Mouse (Mus musculus): Measurements from ENCODE around the gene Heatr5a. TPM values are rescaled to one million over a fixed set of nuclear protein-coding genes. Genes with fewer than 3 reads are reported as not detected.

Heatr5a gene
- total RNA-seq (2021), result 1 to 10 TPM; 8.6 to 8.8 TPM

DNA sequence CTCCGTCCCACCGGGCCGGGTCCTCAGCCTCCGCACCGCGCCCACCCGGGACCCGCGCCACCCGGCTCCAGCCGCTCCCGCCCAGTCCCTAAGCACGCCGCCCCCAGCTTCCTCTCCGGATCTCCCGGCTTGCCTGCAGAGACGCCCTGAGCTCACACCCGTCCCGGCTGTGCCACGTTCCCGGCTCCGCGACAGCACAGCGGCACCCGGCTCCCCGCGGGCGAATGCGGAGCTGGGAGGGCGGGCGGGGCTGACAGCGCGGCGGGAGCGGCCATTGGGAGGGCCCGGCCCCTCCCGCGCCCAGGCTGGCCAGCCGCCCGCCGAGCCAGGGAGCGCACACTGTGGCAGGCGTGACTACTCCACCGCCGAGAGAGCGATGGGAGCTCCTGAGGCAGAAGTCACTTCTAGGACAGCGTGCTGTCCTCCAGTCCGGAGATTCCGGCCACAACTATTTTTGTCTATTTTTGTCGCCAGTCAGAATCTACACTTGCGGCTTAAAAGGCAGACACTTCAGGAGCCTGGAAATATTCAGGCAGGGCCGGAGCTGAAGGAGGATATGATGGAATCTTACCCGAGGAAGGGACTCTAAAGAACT lies at the start of gene Heatr5a:
Gene Heatr5a (minus strand): TSS at position 252 of the 595 bp plus-strand sequence.
- intact Hi-C loops (cut with DNase I), result no loop called here
- peak; percentile 80 to 93 for DNase-seq (ENCODE audit: extremely low spot score in 1 of 2, low spot score in 2 of 2)

DNA sequence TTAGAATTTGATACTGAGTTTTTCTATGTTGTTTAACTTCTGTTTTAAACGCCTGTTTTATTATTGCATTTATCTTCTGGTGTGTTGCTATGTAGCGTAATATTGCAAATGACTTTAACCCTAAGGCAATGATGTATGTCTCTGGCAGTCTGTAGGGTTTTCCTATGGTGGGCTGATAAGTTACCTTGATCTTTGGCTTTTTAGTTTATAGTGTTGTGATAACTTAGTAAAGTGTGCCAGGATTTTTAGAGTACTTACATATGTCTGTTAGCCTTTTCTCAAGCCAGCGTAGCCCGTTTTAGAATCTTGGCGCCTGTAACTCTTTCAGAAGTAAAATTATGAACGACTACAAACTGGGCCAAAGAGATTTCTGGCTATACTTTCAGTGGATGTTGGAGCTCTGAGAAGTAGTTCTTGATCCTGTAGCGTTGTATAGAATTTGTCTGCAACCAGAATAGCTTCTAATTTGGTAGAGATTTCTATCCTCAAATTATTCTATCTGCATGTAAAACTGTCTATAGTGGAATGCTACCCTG lies 43.4 kb upstream of the Heatr5a start:
- DNase-seq (ENCODE audit: extremely low spot score in 1 of 2, low spot score in 2 of 2), result no peak
- intact Hi-C loops (cut with DNase I), result loop anchor here (5.0 to 10.0 kb wide), 2 partner anchors 623 to 820 kb away; no protein-coding TSS in a partner anchor

DNA sequence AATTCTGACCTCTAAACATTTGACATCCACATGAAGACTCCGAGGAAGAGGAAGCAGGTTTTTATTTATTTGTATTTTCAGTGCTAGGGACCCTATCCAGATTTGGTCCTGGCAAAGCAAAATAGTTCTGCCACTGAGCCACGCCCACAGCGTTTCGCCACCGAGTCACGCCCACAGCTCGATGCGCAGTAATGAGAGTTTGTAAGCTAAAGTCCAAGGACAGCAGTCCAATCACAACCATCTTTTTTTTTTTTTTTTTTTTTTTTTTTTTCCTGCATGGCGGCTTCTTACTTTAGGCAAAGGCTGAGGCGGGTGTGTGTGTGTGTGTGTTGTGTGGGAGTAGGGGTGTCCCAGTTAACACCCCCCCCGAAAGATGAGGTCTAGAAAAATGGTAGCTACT lies 42.9 kb upstream of the Heatr5a start:
- intact Hi-C loops (cut with DNase I), result loop anchor here (5.0 to 10.0 kb wide), 2 partner anchors 623 to 821 kb away; no protein-coding TSS in a partner anchor
- no peak for DNase-seq (ENCODE audit: extremely low spot score in 1 of 2, low spot score in 2 of 2)

DNA sequence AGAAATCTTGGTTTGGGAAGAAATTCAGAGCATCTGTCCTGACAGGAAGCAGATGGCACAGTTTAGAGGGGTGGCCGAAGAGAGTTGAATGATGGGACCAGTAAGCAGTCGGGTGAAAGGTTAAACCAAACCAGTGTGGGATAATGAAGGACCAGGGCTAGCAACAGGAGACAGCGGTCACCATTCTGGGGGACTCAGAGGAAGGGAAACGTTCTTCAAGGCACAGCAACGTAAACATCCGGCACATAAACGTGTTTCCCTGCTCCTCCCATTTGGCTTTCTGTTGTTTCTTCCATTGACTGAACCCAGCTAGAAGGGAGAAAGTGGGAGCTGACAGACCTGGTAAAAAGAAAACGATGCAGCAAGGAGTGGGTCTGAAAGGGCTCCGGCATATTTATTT lies 42.2 kb upstream of the Heatr5a start:
- intact Hi-C loops (cut with DNase I), result loop anchor here (5.0 to 10.0 kb wide), 2 partner anchors 624 to 822 kb away; no protein-coding TSS in a partner anchor
- no peak for DNase-seq (ENCODE audit: extremely low spot score in 1 of 2, low spot score in 2 of 2)

DNA sequence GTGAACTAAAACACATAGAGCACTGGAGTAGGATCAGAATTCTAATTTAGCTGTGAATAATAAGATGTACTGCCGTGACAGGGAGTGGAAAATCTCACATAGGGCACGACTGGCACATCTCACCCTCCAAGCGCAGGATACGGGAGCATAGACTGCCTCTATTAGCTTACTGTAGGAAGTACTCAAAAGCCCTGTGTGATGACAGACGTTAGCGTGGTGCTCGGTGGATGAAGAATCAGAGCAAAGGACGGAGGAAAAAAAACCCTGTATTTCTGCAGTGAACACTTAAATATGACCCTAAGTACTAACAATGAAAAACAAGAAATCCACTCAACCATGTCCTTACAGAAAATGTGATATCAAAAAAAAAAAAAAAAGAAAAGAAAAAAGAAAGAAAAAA lies 41.0 kb upstream of the Heatr5a start:
- intact Hi-C loops (cut with DNase I), result loop anchor here (5.0 to 10.0 kb wide), 2 partner anchors 625 to 823 kb away; no protein-coding TSS in a partner anchor

DNA sequence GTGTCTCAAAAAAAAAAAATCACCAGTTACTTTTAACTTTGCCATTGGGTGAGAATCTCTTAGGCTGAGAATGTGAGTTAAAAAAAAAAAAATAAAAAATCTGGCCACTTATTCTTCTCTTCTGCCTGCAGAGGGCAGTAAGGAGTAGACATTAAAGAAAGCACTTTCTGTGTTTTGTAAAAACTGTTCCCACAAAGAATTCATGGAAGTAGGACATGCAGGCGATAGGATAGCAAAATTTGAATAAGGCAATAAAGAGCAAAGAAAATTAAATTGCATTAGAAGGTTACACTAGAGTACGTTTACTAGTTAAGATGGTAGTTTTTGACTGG lies 39.5 kb upstream of the Heatr5a start:
- peak in 1 of 2 experiments; percentile 34 for DNase-seq (ENCODE audit: extremely low spot score in 1 of 2, low spot score in 2 of 2)
- intact Hi-C loops (cut with DNase I), result loop anchor here (5.0 to 10.0 kb wide), 2 partner anchors 627 to 824 kb away; no protein-coding TSS in a partner anchor

More for the DNA sequence above, 41.0 kb upstream of the Heatr5a start:
- no peak for DNase-seq (ENCODE audit: extremely low spot score in 1 of 2, low spot score in 2 of 2)

DNA sequence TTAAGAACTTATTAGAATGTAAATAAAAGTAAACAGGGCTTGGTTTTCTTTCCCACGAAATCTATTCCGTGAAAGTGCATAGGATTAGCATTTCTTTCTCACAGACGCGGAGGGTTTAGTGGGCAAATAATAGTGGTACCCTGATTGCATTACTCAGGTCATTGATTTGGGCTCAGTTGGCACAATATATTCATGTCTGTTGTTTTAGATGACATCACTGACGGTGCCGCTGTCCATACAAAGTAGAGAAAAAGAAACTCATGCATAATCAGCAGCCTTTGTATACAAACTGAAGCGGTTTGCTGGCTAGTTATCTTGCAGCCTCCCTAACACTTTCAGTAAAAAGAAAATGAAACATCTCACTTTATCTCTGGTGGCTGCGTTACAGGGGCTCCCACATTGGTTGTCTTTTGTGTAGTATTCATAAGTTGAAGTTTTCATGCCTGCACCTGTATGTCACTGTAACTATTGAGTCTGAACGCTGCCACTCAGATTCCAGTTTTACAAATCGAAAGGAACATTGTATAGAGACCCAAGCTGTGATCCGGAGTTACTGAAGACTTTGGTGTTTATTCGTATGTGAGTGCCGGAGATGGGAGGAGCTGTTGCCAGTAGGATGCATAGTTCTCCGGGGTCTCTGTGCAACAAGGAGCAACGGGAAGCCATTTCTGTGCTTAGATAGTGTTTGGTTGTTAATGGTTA lies 39.0 kb upstream of the Heatr5a start:
- intact Hi-C loops (cut with DNase I), result loop anchor here (5.0 to 10.0 kb wide), 2 partner anchors 627 to 825 kb away; no protein-coding TSS in a partner anchor
- DNase-seq (ENCODE audit: extremely low spot score in 1 of 2, low spot score in 2 of 2), result no peak

DNA sequence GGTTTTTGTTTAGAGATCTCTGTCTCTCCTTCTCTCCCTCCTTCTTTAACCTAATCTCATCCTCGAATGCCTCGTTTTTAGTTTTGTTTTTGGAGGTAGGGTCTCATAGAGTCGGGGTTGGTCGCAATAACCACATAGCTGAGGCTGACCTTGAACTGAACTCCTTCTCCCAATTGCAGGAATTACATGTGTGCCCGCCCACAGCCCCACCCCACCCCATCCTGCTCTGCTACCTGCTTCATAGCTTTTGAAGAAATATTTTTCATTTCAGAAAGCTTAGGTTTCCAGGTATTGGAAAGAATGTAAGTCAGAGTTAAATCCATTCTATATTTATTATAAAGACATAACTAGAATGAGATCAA lies 35.5 kb upstream of the Heatr5a start:
- DNase-seq (ENCODE audit: extremely low spot score in 1 of 2, low spot score in 2 of 2), result no peak
- intact Hi-C loops (cut with DNase I), result no loop called here

DNA sequence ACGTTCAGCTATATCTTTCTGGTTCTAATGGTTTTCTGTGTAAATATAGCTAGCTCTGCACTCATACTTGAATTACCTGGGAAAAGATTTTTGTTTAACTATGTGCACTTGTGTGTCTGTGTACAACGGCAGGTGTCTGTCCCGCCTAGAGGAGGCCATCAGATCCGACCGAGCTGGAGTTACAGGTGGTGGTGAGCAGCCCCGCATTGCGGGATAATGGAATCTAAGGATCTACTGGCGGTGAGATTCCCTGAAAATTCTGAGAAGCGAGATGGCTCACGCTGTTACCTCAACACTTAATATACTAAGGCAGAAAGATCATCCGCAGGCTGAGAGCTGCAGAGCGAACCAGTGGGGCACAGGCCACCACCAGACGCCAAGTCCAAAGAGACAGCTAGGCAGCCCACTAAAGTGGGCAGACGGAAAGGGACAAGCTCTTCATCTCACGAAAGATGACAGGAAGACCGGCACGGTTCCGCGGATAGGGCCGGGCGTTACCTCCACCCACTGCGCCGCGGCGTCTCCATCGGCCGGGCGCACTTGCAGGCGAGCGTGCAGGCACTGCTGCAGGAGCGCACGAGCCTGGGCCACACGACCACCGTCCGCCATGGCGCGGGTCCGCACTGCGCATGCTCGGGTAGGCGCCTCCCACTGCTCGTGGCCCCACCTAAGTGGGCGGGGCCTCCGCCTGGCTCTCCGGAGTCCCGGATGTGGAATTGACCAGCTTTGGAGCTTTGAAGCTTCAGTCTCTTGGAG lies 34.9 kb upstream of the Heatr5a start, which contains the start of gene Dtd2:
Gene Dtd2 (minus strand): TSS at position 625 of the 756 bp plus-strand sequence.
- DNase-seq (ENCODE audit: extremely low spot score in 1 of 2, low spot score in 2 of 2), result peak; percentile 91 to 95
- intact Hi-C loops (cut with DNase I), result no loop called here

DNA sequence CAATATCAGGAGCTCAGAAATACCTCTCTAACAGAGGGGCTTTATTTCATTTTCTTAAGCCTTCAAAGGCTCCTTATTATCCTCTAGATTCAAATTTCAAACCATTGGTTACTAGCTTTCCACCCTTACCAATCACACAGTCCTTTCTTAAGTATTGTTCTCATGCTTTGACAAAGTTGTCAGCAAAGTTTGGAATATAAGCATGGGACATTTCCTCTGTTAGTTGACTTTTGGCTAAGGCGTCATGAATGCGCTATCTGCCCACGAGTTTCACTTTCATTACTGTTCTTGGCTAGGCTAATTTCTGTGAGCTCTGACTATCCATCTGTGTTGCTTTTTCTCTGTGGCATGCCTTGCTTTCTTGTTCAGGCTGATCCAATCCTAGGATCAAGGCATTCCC lies 31.6 kb upstream of the Heatr5a start:
- intact Hi-C loops (cut with DNase I), result no loop called here
- DNase-seq (ENCODE audit: extremely low spot score in 1 of 2, low spot score in 2 of 2), result no peak

DNA sequence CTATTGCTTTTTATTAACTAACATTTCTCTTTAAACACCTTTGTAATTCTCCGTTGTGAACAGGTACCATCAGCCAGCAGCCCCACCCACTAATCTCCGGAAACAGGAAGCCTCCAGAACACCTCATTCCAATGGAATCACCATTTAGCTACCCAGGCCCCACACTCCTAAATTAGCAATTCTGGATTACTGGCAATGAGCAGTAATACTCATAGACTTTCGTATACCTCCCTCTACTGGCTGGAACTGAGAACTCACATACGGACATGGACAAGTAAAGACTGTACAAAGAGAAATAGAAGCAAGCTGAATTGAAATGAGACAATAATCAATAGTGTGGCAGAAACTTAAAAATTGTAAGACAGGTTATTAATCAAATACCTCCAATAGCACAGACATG lies 30.4 kb upstream of the Heatr5a start:
- peak; percentile 53 to 83 for DNase-seq (ENCODE audit: extremely low spot score in 1 of 2, low spot score in 2 of 2)
- intact Hi-C loops (cut with DNase I), result no loop called here

DNA sequence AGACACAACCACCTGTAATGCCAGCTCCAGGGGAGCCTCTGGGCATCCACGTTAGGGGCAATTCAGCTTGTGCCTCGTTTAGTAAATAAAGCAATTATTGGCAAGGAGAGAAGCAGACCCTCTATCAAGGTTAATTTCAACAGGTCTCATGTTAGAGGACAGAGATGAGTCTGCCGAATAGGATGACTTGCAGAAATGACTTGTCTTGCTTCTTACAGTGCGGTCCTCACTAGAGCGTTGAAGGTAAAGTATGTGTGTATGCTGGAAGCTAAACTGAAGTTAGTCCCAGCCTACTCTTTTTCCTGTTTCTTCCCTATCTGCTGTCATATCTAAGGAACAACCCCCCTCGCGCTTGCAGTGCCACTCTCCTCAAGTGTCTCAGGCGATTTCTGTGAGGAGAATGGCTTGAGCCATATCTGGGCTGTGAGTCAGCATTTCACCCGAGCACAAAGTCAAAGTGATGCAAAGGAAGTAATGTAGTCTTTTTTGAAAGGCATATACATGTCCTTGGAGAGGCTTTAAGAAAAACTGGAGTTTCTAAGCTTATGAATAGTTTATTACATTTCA lies 27.3 kb upstream of the Heatr5a start:
- intact Hi-C loops (cut with DNase I), result no loop called here
- DNase-seq (ENCODE audit: extremely low spot score in 1 of 2, low spot score in 2 of 2), result no peak

DNA sequence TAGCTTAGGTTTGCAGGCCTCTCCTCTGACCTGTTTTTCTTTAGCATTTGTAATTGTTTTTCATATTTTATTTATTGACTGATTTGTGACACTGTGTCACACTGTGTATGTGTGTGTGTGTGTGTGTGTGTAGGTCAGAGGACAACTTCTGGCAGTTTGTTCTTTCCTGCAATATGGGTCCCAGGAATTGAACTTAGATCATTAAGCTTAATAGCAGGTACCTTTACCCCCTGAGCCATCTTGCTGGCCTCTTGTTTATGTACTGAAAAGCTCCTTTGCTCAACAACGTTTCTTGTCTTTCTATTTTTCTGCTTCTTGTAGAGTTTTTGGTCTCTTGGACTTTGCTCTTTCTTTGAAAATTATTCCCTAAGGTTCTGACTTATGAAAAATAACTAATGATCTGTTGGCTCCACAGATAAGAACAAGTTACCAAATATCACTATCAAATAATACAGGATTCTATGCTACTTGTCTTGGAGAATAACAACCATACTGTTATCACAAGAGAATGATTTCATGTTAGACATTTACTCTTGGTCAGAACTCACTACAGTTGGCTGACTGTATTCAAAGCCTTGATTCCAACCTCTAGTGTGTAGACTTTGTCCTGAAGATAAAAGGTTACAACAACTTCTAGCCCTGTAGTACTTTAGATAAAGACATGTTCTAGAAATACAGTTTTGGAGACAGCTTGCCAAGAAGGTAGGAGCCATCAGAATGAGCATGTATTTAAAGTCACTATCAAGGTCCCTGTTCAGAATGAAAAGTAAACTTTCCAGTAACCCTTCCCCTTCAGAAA lies 24.8 kb upstream of the Heatr5a start:
- DNase-seq (ENCODE audit: extremely low spot score in 1 of 2, low spot score in 2 of 2), result no peak
- intact Hi-C loops (cut with DNase I), result no loop called here

DNA sequence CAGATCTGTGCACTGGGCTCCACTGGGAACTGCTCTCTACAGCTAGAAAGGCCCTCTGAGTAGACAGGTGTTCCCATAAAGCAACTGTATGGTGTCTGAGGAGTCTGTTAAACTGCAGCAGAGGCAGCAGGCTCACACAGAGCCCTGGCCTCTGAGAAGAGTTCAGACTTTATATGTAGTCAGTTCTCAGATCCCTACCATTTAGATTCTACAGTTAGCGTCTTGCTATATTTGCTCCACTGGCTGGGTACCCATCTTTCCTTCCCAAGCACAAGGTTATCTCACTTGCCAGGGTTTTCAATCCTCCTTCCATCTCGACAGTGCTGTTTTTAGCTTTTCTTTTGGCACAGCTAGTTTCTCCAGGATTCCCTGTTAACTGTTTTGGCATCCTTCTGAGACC lies 19.5 kb upstream of the Heatr5a start:
- intact Hi-C loops (cut with DNase I), result loop anchor here (5.0 kb wide), 1 partner anchor 163 kb away; the partner anchor contains the start of gene Hectd1
- DNase-seq (ENCODE audit: extremely low spot score in 1 of 2, low spot score in 2 of 2), result no peak

DNA sequence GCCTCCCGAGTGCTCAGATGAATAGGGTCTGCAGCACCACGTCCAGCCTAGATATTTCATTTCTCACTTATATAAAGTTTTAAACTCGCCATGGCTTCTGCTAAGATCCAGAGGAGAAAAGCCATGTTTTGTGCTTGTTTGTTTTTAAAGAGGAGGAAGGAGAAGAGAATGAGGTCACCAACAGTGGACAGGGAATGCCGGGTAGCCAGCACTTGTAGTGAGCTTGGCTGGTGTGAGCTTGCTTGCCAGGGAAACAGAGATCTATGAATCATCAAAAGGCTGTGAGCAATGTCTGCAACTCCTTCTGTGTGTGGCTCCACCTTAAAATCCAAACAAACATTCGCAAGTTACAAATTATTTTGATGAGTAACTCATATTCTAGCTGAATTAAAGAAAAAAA lies 17.4 kb upstream of the Heatr5a start:
- intact Hi-C loops (cut with DNase I), result no loop called here
- no peak for DNase-seq (ENCODE audit: extremely low spot score in 1 of 2, low spot score in 2 of 2)

DNA sequence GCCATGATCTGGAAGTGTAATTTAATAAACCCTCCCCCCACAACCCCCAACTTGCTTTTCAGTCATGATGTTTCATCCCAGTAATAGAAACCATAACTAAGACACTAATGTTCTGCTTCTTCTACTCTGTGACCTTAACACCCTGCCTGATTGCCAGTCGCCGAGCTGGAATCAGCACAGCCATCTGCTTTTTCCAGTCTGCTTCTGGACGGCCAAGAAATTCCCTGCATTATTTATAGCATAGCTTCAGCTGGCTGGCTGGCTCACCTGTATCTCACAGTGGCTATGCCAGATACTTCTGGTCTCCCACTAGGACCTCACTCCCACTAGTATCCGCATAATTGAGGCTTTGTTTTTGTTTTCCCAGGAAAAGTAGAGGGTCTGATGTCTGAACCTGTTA lies 14.7 kb upstream of the Heatr5a start:
- DNase-seq (ENCODE audit: extremely low spot score in 1 of 2, low spot score in 2 of 2), result no peak
- intact Hi-C loops (cut with DNase I), result no loop called here

DNA sequence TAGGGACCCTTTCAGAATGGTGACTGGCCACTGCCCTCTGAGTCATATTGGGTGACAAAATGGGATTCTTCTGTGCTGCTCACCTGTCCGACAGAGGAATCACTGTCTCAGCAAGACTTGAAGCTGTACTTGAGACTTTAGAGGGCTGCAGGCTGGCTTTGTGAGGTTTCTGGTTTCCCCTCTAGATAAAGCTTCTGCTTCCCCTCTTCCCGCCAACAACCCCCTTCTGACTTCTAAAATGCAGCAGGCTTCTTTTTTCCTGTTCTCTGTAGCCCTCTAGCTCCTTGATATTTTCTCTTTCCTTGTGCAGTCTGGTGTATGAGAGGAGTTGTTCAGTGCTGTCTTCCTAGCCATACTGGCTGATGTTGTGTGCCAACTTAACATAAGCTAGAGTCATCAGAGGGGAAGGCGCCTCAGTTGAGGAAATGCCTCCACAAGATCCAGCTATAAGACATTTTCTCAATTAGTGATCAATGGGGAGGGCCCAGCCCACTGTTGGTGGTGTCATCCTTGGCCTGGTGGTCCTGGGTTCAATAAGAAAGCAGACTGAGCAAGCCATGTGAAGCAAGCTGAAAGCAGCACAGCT lies 14.1 kb upstream of the Heatr5a start:
- intact Hi-C loops (cut with DNase I), result no loop called here

DNA sequence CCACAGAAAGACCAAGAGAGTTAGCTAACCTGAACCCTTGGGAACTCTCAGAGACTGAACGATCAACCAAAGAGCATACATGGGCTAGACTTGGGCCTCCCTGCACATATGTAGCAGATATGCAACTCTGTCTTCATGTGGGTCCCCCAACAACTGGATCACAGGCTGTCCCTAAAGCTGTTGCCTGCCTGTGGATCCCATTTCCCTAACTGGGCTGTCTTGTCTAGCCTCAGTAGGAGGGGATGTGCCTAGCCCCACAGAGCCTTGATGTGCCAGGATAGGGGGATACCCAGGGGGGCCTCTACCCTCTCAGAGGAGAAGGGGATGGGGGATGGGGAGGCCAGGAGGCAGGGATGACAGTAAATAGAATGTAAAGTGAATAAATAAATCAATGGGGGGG lies 12.5 kb upstream of the Heatr5a start:
- DNase-seq (ENCODE audit: extremely low spot score in 1 of 2, low spot score in 2 of 2), result no peak
- intact Hi-C loops (cut with DNase I), result no loop called here

More for the DNA sequence above, 14.1 kb upstream of the Heatr5a start:
- DNase-seq (ENCODE audit: extremely low spot score in 1 of 2, low spot score in 2 of 2), result no peak

Data from left cerebral cortex, postnatal 10 days (tissue).